Mouse (Mus musculus) embryo, embryonic 11 days (tissue): ENCODE results near the gene Tet3.
A peak's percentile ranks its signal among the peaks of the same experiment; 100 is the strongest.

Experiments
- DNase-seq: peaks from one replicate; pipeline ENCODE4 v3.0.0-alpha.2; 2015

Gene Tet3

GRCm38 (mm10) chr6:83322794-83323193, 136.1 kb downstream of the Tet3 start:
- DNase-seq, result no peak

GRCm38 (mm10) chr6:83321927-83322326, 137.0 kb downstream of the Tet3 start:
- DNase-seq, result no peak

GRCm38 (mm10) chr6:83317108-83317741, 141.7 kb downstream of the Tet3 start:
- peak; percentile 96 for DNase-seq

DNA sequence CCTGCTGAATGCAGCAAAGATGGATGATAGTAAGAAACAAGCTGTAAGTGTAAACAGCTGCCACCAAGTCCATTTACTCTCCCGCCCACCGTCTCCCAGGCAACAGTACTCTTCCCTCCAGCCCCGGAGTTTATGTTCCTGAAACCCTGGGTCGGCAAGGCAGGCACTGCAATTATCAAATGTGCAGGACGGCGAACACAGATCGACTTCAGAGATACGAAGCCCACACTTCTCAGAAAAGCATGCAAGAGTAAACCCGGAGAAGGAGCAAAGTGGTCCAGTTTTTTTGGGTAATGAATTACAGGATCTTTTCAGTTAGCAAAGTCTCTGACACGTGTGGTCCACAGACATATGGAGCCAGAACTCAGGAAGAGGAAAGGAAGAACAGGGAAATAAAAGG, 142.9 kb downstream of the Tet3 start:
- peak; percentile 78 for DNase-seq

DNA sequence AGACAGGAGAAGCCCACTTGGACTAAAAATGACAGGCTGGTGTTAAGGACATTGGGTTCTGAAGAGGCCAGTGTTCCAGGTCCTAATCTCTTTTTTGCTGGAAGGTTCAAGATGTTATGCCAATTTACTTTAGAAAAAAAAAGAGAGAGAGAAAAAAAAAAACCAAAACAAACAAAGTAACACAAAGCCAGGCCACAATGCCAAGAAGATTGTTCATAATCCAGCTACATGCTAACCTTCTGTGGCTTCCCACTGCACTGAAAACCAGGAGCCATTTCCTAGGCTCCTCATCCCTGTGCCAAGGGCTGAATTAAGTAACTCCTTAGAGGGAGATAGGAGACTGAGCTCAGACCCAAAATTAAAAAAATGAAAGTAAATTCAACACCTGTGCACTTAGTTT, 143.6 kb downstream of the Tet3 start:
- no peak for DNase-seq

- no peak for DNase-seq
Measured at GRCm38 (mm10) chr6:83312514-83312913, 146.4 kb downstream of the Tet3 start.
